Mouse (Mus musculus) liver, embryonic 11.5 days (tissue): ENCODE measurements around the gene Arid3b. TPM values are rescaled to one million over a fixed set of nuclear protein-coding genes. Genes with fewer than 3 reads are reported as not detected.
A peak's percentile ranks its signal among the peaks of the same experiment; 100 is the strongest.

ENCODE experiments used
- ATAC-seq: fragments of 200-750 bp; cut with Nextera tagmentation; replicated peaks from 2 replicates; pipeline ENCODE4 v1.8.0; 2017; ENCODE audit warnings: moderate number of reproducible peaks, mild to moderate bottlenecking, moderate TSS enrichment, moderate library complexity; ENCODE audit not compliant: low FRiP score
- DNase-seq: peaks from one replicate; pipeline ENCODE4 v3.0.0-alpha.2; 2017; ENCODE audit warnings: low spot score
- H3K27ac ChIP-seq: fragments of 300-500 bp; sonication (generic); 2 replicates; pipeline ENCODE4 v1.5.1; 2014; ENCODE audit warnings: mild to moderate bottlenecking, low read depth, low read length, control low read depth
- H3K27me3 ChIP-seq: fragments of 300-500 bp; sonication (generic); replicated peaks from 2 replicates; pipeline ENCODE4 v1.6.1; 2014; ENCODE audit warnings: low read length, mixed read lengths; ENCODE audit not compliant: control insufficient read depth, insufficient read depth
- H3K36me3 ChIP-seq: fragments of 300-500 bp; sonication (generic); 2 replicates; pipeline ENCODE4 v1.6.1; 2014; ENCODE audit warnings: mild to moderate bottlenecking, low read length, moderate library complexity, mixed read lengths; ENCODE audit not compliant: control insufficient read depth, insufficient read depth
- H3K4me1 ChIP-seq: fragments of 300-500 bp; sonication (generic); replicated peaks from 2 replicates; pipeline ENCODE4 v1.6.1; 2014; ENCODE audit warnings: low read length, mixed read lengths; ENCODE audit not compliant: control insufficient read depth, insufficient read depth
- H3K4me2 ChIP-seq: fragments of 300-500 bp; sonication (generic); 2 replicates; pipeline ENCODE4 v1.6.1; 2014; ENCODE audit warnings: mild to moderate bottlenecking, control low read depth, moderate library complexity
- H3K4me3 ChIP-seq: fragments of 300-500 bp; sonication (generic); 2 replicates; pipeline ENCODE4 v1.5.1; 2014; ENCODE audit warnings: low read depth, low read length, control low read depth
- H3K9ac ChIP-seq: fragments of 300-500 bp; sonication (generic); 2 replicates; pipeline ENCODE4 v1.6.1; 2014; ENCODE audit warnings: low read depth, low read length, control low read depth
- H3K9me3 ChIP-seq: fragments of 300-500 bp; sonication (generic); 2 replicates; pipeline ENCODE4 v1.6.1; 2016; ENCODE audit warnings: low read length, inconsistent platforms, mixed read lengths; ENCODE audit not compliant: control insufficient read depth
- WGBS: fragments of 180-500 bp; shearing (Covaris S2); extraction: QIAGEN DNeasy Blood & Tissue Kit; methylation state at CpG from one replicate; pipeline ENCODE4 v1.1.7; 2014; 5-methylcytosine and 5-hydroxymethylcytosine counted together
- polyA plus RNA-seq: library from polyadenylated mRNA; unstranded; fragments of >200 nt; fragmentation: Nextera tagmentation; extraction: Ambion mirVana; gene quantifications from 2 replicates; pipeline ENCODE4 v1.2.1, GENCODE M21; 2014

Arid3b gene
- polyA plus RNA-seq, 1 experiment from 2014 or later = 20.3 TPM

- 42% methylated on average over 11 of the region's 11 CpGs for WGBS
Observed at GRCm38 (mm10) chr9:57834629-57835417, 1.8 kb downstream of the Arid3b start.

GRCm38 (mm10) chr9:57833762-57834471, 2.7 kb downstream of the Arid3b start:
- Histone ChIP-seq H3K27ac (no peak overlapping the region), H3K36me3 (no peaks in the 10 kb centered on the region), H3K27me3 (no peaks in the 10 kb centered on the region), H3K9me3 (no peaks in the 10 kb centered on the region), H3K4me3 (no peak overlapping the region), H3K4me1 (peaks cover 32% of the 10 kb centered on the region), H3K9ac (no peak overlapping the region), H3K4me2 (no peak overlapping the region; the same call in 1 of the 2 replicates)
- ATAC-seq = no peak
- WGBS = 82% methylated on average over 9 of the region's 9 CpGs
- no peak for DNase-seq

More at GRCm38 (mm10) chr9:57834629-57835417, 1.8 kb downstream of the Arid3b start:
- H3K27me3 ChIP-seq = no peaks in the 10 kb centered on the region
- H3K36me3 ChIP-seq = no peaks in the 10 kb centered on the region
- DNase-seq (no peak), ATAC-seq (no peak)
- no peak overlapping the region for H3K4me3 ChIP-seq
- no peak overlapping the region for H3K27ac ChIP-seq
- no peaks in the 10 kb centered on the region for H3K9me3 ChIP-seq
- no peak overlapping the region for H3K9ac ChIP-seq
- H3K4me2 ChIP-seq = peak overlapping the region; percentile 61
- H3K4me1 ChIP-seq = peaks cover 36% of the 10 kb centered on the region

GRCm38 (mm10) chr9:57831267-57832082, 5.1 kb downstream of the Arid3b start:
- no peaks in the 10 kb centered on the region for H3K27me3 ChIP-seq
- 35% methylated on average over 24 of the region's 24 CpGs for WGBS
- peaks cover 40% of the 10 kb centered on the region for H3K4me1 ChIP-seq
- no peaks in the 10 kb centered on the region for H3K9me3 ChIP-seq
- peak; percentile 83 for ATAC-seq
- H3K4me2 ChIP-seq = peak overlapping the region; percentile 52
- H3K9ac ChIP-seq = peak overlapping the region; percentile 45
- H3K27ac ChIP-seq = no peak overlapping the region
- DNase-seq = peak; percentile 76
- peak overlapping the region; percentile 21; the same call in 1 of the 2 replicates for H3K4me3 ChIP-seq
- H3K36me3 ChIP-seq = no peaks in the 10 kb centered on the region

GRCm38 (mm10) chr9:57829812-57830557, 6.6 kb downstream of the Arid3b start:
- Histone ChIP-seq H3K4me1 (peaks cover 34% of the 10 kb centered on the region), H3K9me3 (no peaks in the 10 kb centered on the region), H3K4me2 (no peak overlapping the region), H3K36me3 (no peaks in the 10 kb centered on the region; the same call in 1 of the 2 replicates), H3K27ac (no peak overlapping the region), H3K9ac (no peak overlapping the region), H3K4me3 (no peak overlapping the region), H3K27me3 (no peaks in the 10 kb centered on the region)
- no peak for DNase-seq
- no peak for ATAC-seq
- WGBS = 77% methylated on average over 6 of the region's 6 CpGs

GRCm38 (mm10) chr9:57823397-57823796, 13.2 kb downstream of the Arid3b start:
- H3K27me3 ChIP-seq = no peaks in the 10 kb centered on the region
- no peak overlapping the region for H3K9ac ChIP-seq
- H3K27ac ChIP-seq = no peak overlapping the region
- peaks cover 35% of the 10 kb centered on the region for H3K4me1 ChIP-seq
- ATAC-seq (no peak), DNase-seq (no peak)
- H3K36me3 ChIP-seq = no peaks in the 10 kb centered on the region; the same call in 1 of the 2 replicates
- no peaks in the 10 kb centered on the region for H3K9me3 ChIP-seq
- peak overlapping the region; percentile 46 for H3K4me2 ChIP-seq
- WGBS = 94% methylated on average over 1 of the region's 1 CpGs
- H3K4me3 ChIP-seq = no peak overlapping the region

GRCm38 (mm10) chr9:57822812-57823211, 13.8 kb downstream of the Arid3b start:
- H3K27ac ChIP-seq = no peak overlapping the region
- H3K4me1 ChIP-seq = peaks cover 40% of the 10 kb centered on the region
- peak overlapping the region; percentile 46 for H3K4me2 ChIP-seq

GRCm38 (mm10) chr9:57820186-57821080, 16.2 kb downstream of the Arid3b start:
- Histone ChIP-seq H3K27ac (peak overlapping the region; percentile 21; the same call in 1 of the 2 replicates), H3K27me3 (no peaks in the 10 kb centered on the region), H3K9me3 (no peaks in the 10 kb centered on the region), H3K4me2 (peak overlapping the region; percentile 47), H3K4me1 (peaks cover 44% of the 10 kb centered on the region), H3K36me3 (no peaks in the 10 kb centered on the region), H3K4me3 (0 out of 2 replicates have a peak overlapping the region, but pooled peaks have one; percentile 2), H3K9ac (peak overlapping the region; percentile 26)
- DNase-seq (no peak), ATAC-seq (no peak; the same call in 1 of the 2 replicates)
- WGBS = 38% methylated on average over 16 of the region's 16 CpGs

More at GRCm38 (mm10) chr9:57822812-57823211, 13.8 kb downstream of the Arid3b start:
- ATAC-seq = peak; percentile 53
- H3K4me3 ChIP-seq = no peak overlapping the region
- H3K9me3 ChIP-seq = no peaks in the 10 kb centered on the region
- no peaks in the 10 kb centered on the region; the same call in 1 of the 2 replicates for H3K36me3 ChIP-seq
- WGBS = 56% methylated on average over 13 of the region's 13 CpGs
- no peak for DNase-seq
- no peaks in the 10 kb centered on the region for H3K27me3 ChIP-seq
- no peak overlapping the region for H3K9ac ChIP-seq
